Mouse (Mus musculus) spleen, postnatal 4 days (tissue): Measurements from ENCODE around the gene Qrsl1.
"Not testable (repeated sequence)": the region's sequence is repeated elsewhere in the genome, so short reads cannot be mapped to it uniquely, and the experiment has no call there.

Experiments used
- DNase-seq, 2 experiments: peaks; one replicate each; pipeline ENCODE4 v3.0.0; 2022; ENCODE audit warnings: low spot score in 2 of 2

Gene Qrsl1

DNA sequence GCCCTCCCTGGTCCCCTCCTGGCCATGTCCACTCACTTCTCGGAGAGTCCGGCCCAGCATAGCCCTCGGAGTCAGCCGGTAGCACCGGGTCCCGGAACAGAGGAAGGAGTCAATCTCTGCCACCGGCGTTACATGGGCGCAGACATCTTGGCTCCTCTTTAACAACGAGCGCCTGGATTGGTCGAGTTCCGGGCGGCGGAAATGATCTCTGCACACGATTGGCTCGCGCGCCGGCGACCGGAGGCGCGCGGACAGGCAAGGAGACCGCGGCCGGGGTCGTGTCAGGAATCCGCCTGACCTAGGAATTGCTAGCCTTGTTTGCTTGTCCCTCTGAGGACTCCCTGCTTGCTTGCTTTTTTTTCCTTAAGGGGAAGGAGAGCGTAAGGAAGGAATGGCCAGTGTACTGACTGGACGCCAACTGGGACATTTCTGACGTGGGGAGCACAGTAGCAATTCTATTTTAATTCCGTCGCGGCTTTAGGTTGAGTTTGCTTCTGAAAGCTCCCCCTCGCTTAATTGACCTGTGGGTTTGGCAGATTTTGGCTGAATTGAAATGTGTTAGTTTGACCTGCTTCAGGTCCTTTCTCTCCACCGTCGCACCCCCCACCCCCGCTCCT, at the start of gene Qrsl1, which contains the start of gene Rtn4ip1:
TSS of gene Qrsl1 (minus strand) at position 168 of the 617 bp plus-strand sequence.
TSS of gene Rtn4ip1 (plus strand) at position 230 of the 617 bp plus-strand sequence.
- peak; percentile 86 to 93 for DNase-seq

DNA sequence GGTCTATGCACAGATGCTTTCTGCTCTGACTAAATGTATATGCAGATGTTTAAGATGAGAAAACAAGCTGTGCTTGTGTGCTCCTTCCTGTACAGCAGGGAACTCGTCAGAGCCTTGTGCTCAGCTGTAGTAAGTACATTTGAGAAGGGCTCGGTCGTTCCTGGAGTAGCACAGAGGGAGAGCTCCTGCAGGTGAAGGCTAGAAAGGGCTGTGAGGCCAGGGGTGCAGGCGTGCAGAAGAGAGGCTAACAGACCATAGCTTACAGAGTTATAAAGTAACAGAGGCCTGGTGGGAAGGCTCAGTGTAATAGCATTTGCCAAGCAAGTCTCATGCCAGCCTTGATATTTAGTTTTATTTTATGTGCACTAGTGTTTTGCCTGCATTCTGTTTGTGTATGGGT, 43.9 kb upstream of the Qrsl1 start:
- DNase-seq = no peak

DNA sequence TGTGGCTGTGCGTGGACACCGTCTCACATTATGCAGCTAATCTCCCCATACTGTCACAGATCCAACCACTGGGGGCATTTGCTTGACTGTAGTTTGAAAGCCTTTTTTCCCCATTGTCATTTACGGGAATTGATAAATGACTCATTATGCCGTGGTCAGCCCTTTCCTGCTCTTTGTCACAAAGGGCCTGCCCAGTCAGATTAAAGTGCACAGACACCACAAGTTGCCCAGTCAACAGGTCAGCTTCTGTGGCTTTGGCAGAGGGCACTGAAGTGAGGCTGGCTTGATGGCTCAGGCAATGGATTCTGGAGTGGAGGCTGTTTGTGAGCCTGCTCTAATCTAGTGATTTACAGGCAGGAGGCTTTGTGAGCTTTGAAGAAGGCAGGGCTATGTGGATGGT, 42.2 kb upstream of the Qrsl1 start:
- DNase-seq = no peak

DNA sequence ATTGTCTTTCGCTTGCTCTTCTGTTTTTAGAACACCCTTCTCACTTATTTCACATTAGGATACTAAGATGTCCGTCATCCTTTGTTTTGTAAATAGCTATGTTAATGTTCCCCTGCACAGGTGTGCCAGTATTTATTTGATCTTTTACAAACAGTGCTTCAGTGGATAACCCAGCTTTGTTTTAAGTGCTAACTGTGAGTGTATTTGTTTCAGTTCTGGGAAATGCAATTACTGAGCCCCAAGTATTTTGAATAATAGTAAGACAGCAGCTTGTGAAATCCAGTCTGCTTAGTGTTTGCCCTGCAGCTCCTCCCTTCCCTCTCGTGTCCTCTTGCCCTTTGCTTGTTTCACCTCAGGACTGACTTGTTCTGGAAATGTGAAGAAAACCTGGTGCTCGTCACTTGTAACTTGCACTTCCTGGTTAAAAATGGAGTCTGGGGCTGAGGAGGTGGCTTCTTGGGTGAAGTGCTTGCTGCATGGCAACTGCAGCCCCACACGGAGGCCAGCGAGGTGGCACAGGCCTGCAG, 37.7 kb upstream of the Qrsl1 start:
- no peak for DNase-seq

DNA sequence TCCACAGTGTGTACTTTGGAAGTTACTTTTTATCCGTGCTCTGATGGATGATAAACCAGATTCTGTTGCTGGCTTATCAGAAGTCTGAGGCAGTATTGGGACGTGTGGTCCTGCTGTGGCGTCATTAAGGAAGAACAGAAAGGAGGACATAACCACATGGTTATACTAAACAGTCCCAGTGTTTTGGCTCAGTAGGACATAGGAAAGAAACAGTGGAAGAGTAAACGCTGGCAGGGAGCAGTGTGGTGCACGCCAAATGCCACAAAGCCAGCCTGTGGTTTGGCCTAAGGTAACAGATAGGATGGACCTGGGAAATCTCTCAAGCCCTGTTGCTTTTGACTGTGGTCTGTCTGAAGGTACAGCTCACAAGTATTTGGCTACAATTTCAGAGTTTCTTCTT, 27.1 kb upstream of the Qrsl1 start:
- DNase-seq = no peak

DNA sequence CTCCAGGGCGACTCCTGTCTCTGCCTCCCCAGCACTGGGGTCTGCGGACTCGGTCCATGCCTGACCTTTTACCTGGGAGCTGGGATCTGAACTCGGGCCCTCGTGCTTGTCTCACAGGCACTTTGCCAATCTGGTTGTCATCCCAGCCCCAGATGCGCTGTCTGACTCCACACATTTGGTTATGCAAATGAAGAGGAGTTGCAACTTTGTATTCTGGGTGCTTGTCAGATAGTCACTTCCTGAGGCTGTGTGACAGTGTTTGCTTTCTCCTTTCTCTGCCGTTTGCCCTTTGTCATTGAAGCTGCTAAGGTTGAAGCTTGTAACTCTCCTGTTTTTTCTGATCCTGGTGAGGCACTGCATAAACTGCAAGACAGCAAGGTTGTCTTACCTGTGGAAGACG, 26.2 kb upstream of the Qrsl1 start:
- no peak for DNase-seq

DNA sequence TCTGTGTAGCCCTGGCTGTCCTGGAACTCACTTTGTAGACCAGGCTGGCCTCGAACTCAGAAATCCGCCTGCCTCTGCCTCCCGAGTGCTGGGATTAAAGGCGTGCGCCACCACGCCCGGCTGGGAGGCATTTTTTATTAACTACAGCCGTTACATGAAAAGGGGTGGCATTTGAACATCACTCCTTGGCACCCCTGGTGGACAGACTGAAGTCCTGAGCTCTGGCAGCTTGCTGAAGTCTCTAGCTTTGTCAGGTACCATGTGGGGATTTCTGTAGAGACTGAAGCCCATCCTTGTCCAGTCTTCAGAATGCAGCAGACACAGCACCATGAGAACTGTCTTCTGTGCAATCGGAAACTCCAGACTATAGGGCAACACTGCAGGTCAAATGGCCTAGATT, 24.2 kb upstream of the Qrsl1 start:
- DNase-seq = not testable (repeated sequence)

DNA sequence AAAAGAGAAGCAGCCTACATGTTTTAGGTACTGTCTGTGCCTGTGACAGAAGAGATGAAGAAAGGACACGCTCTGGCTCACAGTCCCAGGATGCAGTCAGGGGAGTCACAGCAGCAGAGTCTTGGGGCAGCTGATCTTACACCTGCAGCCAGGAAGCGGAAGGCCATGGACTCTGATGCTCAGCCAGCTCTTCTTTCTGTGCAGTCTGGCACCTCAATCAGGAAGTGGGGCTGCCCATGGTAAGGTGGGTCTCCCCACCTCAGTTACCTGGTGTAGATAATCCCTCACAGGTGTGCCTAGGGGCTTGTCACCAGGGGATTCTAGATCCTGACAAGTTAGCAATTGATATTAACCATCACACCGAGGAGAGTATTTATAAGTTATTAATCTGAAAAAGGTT, 21.6 kb upstream of the Qrsl1 start:
- DNase-seq = no peak

DNA sequence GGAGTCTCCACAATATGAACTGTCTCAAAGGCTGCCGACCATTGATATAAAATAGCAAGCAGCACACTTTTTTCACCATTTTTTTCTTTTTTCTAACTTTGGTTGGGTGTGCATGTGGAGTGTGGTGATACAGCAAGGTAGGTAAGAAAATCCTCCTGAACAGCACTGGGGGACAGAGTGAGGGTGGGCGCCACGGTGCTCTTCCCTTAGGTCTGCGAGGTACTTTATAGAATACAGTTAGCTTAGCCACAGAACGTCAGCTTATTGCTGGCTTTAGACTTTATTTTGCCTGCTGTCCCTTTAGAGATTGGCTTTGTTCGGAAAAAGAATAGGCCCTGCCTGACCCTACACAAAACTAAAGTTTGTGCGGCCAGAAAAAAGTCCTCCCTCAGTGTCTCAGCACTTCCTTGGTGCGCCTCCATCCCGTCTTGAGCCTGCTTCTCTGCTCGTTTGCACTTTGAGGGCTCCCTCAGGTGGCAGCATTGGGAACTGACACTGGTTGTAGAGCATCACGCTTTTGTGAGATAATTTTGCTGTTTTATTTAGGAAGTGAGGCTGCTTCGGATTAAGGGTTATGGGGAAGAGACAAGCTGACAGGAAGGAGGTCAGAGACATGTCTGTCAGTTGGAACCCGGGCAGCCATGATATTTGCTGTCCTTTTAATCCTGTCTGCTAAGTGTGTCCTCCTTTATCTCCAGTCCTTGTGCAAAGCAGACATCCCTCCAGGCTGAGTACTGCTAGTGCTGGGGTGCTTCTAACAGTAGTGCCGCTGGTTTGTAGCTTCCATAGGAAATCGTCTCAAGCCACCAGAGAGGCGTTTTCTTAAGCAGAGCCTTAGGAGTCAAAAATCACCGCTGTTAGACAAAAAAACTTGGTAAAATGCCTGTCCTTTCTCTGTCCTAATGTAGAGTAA, 17.4 kb upstream of the Qrsl1 start:
- DNase-seq = peak; percentile 87 to 96

DNA sequence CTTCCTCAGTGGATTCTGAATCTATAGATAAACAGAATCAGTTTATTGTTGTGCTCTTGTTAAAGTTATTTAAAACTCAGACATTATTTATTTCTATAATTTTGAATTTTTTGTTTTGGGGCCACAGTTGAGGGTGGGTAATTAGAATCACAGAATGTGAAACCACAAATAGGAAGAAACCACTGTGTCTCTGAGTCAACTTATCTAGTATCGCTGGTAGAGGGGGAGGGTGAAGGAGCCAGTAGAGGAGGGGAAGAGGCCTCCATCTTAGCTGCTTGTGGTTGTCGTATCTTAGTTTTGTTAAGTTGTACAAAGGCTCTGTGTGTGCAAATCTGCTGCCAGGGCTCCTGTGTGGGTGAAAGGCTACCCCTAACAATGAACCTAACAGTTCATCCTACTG, 15.2 kb upstream of the Qrsl1 start:
- DNase-seq = no peak

DNA sequence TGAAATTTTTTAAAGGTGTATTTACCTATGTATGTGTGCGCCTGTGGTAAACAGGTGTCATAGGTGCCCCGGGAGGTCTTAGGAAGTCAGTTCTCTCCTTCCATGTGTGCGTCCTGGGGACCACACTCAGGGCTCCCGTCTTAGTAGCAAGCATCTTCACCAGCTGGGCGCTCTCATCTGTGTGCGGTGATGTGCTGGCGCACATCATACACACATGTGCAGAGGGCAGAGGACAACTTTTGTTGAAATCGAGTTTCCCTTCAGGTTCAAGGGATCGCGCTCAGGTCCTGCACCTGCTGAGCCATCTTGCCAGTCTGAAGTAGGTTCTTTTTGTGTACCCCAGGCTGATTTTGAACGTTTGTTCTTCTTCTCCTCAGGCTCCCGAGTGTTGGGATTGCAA, 14.6 kb upstream of the Qrsl1 start:
- DNase-seq = no peak

DNA sequence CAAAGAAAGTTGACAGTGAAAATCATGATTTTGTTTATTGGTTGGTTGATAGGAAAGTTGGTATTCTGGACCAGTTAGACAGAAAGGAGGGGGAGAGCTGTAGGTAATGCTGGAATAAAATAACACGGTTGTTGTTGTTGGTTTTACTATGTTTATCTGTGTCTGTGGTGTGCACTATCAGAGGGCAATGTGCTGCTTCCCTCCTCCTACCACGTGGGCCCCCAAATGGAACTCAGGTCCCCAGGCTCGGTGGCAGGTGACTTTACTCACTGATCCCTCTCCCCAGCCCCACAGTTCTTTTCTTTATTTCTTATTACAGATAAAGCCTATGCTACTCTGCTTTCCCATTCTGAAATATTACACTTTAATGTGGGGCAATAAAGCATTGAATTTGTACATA, 10.7 kb upstream of the Qrsl1 start:
- DNase-seq = no peak

DNA sequence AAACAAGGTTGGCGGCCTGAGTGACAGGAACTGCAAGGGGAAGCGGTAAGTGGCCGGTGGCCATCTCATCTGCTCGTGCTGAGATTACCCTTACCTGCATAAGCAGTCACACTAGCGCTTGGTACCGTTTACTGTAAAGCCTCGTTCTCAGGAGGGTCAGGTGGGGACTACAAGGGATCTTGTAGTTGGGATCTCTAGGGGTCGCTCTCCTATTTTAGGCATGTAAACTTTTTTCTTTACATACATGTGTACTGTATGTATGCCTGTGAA, 9.3 kb upstream of the Qrsl1 start:
- no peak for DNase-seq

DNA sequence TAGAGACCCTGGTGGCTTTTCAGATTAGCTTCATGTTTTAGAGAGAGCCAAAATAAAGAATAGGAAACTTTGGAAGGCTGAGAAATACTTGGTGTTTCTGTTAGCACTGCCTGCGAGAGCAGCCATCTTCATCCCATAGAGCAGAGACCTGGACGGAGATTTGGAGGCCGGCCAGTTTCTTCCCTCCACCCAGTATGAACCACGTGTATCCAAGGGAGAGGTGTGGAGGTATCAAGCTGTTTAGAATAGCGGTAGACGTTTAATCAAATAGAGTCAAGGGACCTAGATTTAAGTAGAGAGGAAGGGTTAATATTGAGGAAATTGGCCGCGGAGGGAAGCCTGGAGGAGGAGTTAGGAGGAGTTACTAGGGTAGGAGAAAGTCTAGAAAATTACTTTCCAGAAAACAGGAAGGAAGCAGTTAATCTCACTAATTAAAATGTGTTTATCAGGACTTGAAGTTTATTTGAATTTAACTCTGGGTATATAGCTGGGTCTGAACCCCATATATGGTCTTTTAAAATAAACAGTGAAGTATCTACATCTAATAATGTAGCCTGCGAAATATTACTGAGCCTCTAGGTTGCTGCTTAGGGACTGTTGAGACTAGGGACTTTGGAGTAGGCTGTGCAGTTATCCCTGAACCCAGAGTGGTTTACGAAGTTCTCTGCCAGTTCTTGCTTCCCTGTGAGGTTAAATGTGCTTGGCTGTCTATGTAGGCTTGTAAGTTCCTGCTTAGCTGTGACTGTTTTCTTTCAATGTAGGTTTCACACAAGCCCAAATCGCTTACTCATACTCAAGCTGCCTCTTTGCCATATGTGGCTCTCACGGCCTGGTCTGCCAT, 8.7 kb upstream of the Qrsl1 start:
- DNase-seq = no peak

DNA sequence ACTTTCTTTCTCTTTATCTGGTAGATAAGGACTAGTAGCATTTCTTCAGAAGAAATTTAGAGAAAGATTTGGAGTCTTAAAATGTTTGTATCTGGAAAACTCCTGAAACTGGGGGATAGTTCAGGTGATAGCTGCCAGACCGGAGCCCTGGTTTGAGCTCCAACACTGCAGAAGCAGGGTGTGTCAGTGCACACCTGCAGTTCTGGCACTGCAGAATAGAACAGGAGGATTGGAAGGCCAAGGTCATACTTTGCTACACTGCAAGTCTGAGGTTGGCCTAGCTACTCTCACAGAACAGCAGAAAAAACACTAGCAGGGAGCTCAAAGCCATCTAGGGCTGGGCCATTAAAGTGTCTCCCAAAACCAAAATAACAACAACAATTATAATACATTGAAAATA, 3.0 kb upstream of the Qrsl1 start:
- DNase-seq = no peak

DNA sequence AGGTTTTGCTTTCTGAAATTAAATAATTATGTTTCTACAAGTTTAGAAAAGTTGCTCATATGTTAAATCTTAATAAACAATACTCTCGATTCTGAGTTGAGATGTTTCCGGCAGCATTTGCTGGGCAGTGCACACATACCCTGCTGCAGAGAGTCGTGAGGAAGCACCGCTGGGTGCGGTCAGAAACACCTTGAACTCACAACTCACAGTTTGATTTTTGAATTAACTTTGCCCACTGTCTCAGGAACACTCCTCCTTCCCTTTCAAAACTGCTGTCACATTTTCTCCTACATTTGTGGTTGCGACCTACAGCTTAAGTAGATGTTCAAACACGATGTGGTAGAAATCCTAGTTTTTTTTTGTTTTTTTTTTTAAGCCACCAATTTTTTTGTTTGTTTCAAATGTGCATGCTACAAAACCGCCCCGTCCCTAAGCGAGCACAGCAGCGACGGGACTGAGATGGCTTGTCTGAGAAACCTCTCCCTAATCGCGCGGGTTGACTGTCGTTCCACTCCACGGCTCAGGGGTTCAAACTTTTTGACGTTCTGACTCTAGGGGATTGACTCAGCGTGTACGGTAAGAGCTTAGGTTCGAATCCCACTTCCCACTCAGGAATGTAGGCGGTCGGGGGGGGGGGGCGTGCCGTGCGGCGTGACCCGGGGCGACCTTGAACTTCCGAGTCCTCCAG, 518 bp downstream of the Qrsl1 start:
- no peak for DNase-seq

DNA sequence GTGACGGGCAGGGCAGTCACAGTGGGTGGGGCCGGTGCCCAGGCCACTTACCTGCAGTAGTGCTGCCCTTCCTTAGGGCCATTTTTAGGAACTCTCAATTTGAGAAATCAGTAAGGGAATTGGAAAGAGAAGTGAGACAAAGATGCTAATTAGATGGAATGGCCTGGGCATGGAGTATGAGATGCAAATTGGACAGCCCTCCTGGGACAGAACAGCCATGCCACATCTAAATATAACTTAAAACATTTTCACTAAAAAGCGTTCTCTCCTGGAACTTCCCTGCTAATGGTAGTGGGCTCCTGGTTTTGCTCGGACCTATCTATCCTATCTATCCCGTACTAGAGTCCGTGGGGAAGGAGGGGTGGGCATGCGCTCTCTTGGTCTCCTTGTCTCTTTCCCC, 3.3 kb downstream of the Qrsl1 start:
- no peak for DNase-seq

DNA sequence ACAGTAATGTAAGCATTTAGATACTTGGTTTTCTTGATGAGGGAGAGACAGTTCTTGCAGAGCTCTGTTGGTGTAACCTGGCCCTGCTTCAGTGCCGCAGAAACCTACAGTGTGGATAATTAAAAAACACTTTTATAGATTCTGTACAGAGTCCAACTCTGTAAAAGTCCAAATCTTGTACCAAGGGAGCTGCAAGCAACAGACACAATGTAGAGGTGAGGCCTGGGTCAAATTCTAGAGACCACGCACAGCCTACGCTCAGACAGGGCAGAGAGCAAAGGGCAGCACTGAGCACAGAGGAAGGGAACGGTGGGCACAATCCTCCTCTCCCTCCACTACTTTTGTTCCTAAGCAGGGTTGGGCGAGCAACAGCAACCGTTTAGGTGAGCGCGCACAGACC, 5.5 kb downstream of the Qrsl1 start:
- no peak for DNase-seq

DNA sequence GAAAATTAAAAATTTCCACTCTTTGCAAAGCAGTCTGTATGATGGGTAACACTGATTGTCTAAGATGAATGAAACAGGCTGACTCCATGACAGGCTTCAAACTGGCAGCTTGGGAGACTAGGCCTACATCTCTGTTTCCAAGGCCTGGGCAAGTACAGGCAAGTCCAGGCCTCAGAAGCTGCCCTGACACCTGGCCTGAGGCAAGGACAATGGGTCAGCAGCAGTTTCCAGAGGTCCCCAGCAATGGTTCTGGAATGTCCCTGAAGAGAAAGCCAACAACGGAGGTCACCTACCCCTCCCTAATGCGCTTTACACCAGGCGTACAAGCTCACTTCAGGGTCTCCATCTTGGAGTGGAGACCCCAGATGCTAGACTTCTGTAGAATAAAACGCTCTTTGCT, 8.6 kb downstream of the Qrsl1 start:
- DNase-seq = peak in 1 of 2 experiments; percentile 42

DNA sequence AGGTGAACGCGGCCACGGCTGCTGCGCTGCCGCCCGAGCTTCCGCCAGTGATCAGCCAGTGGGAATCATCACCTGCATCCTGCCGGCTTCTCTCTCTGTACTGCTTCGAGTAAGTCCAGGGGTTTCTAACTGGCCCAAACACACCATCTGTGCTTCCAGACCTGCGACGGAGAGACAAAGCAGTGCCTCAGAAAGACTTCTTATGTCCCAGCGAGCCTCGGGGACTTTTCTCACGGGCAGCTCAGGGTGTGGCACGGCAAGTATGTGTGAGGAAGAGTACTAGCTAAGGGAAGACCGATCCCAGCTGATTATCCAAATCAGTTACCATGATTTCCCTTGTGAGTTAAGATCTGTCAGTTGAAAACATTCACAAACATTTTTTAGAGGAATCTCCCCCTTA, 12.6 kb downstream of the Qrsl1 start:
- no peak for DNase-seq

DNA sequence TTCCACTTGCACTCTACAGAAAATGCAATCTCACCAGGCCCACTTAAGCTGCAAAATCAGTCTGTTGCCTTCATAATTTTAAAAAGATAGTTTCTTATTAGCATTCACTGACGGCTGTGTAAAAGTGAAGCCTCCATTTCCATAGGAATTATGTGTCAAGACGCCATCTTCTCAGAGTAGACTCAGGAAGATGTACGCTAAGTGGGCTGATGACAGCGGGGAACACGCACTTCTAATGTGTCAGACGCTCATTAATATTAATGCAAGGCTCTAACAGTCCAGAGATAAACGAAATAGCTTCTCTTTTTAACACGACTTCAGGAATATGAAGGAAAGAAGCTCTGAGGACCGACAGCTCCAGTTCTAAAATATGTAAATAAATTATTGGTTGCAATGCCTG, 13.9 kb downstream of the Qrsl1 start:
- DNase-seq = no peak

DNA sequence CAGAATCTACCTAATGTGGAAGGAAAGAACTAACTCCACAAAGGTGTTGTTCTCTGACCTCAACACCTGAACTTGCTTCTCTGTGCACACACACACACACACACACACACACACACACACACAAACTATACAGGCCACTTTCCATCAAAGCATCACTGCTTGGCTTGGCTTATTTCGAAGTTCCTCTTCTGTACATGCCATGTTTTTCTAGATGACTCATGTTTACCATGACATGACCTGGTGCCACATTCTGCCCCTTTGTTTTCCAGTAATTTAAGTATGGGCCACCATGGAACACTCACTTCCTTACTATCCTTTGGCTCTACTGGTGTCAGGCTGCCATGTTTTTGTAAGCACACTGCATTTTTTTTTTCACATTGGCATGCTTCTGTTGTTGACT, 30.1 kb downstream of the Qrsl1 start:
- DNase-seq = no peak
